Mouse (Mus musculus) frontal cortex, adult (tissue): ENCODE measurements at regions not wholly inside any gene's neighbourhood (a gene's known extent, or its start where the extent isn't known, plus 50 kb on each side); places are given as distances from the start of the nearest gene placed in this dataset.
A peak's percentile ranks its signal among the peaks of the same experiment; 100 is the strongest.

Source experiments
- ATAC-seq: cut with Nextera tagmentation; 2 replicates; pipeline ENCODE4 v1.9.2; 2017; ENCODE audit warnings: mild to moderate bottlenecking, moderate library complexity, mixed read lengths; ENCODE audit not compliant: low TSS enrichment

DNA sequence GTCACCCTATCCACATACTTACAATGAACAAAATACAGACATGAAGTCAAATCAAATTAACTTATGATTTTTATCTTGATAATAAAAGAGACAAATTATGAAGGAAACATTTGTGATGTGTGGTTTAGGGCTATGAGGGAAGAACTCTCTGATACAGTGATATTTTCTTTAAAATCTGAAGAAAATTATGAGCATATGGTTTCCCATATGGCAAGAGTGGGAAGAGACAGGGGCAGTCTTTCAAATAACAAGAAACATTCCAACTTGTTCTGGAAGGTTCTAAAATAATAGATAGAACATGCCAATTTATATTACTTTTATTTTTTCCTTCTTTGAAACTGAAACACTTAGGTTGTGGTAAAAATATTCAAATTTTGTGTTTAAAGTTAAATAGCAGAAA, 1585.3 kb upstream of the B3galt2 start:
- ATAC-seq = peak; percentile 88
